Mouse (Mus musculus): ENCODE results near the gene Ccn6. TPM values are rescaled to one million over a fixed set of nuclear protein-coding genes. Genes with fewer than 3 reads are reported as not detected.

Ccn6 gene
- polyA plus RNA-seq, 1 experiment from 2014 or later = 0.26 TPM

Other genes with a start within 250 kb of the Ccn6 start
- gene Lama4, start 198.3 kb downstream of the Ccn6 start, polyA plus RNA-seq (2016; fragmentation: Nextera tagmentation; extraction: Ambion mirVana) = 26.6 and 29.5 TPM in 2 replicates
- 8.3 and 8.5 TPM in 2 replicates for gene Fam229b, start 29.9 kb downstream of the Ccn6 start, polyA plus RNA-seq (2016; fragmentation: Nextera tagmentation; extraction: Ambion mirVana)
- gene Tube1, start 29.8 kb downstream of the Ccn6 start, polyA plus RNA-seq (2016; fragmentation: Nextera tagmentation; extraction: Ambion mirVana) = 25.8 and 26.1 TPM in 2 replicates
- 13.1 and 16.0 TPM in 2 replicates for gene Fyn, start 205.1 kb upstream of the Ccn6 start, polyA plus RNA-seq (2016; fragmentation: Nextera tagmentation; extraction: Ambion mirVana)